Mouse (Mus musculus) liver, adult (tissue): Measurements from ENCODE around the gene Kat2b.
"Not testable (repeated sequence)": the region's sequence is repeated elsewhere in the genome, so short reads cannot be mapped to it uniquely, and the experiment has no call there.

Experiments
- GATA4 ChIP-seq: IDR thresholded peaks from 2 replicates; pipeline ENCODE4 v1.6.1; 2014; ENCODE audit warnings: mild to moderate bottlenecking, low read length; ENCODE audit not compliant: insufficient replicate concordance

Kat2b gene

GRCm38 (mm10) chr17:53566161-53566918, at the start of gene Kat2b:
Kat2b (plus strand) TSS chr17:53566861.
- TF ChIP-seq GATA4, result no peak

- TF ChIP-seq GATA4, result no peak
These were observed 47.3 kb upstream of the Kat2b start for GRCm38 (mm10) chr17:53519364-53519763.

- TF ChIP-seq GATA4, result no peak
These were observed 46.2 kb upstream of the Kat2b start for GRCm38 (mm10) chr17:53520509-53520908.

GRCm38 (mm10) chr17:53528034-53528433, 38.6 kb upstream of the Kat2b start:
- TF ChIP-seq GATA4, result no peak

- TF ChIP-seq GATA4, result no peak
These were observed 35.5 kb upstream of the Kat2b start for GRCm38 (mm10) chr17:53531160-53531559.

- peak; percentile 47; the same call in 1 of the 2 replicates for TF ChIP-seq GATA4
These were observed 34.2 kb upstream of the Kat2b start for GRCm38 (mm10) chr17:53532425-53532824.

- TF ChIP-seq GATA4, result not testable (repeated sequence)
These were observed 27.3 kb upstream of the Kat2b start, which contains the start of gene Pp2d1 for GRCm38 (mm10) chr17:53539351-53539750. Pp2d1 (minus strand) TSS chr17:53539451.

- no peak for TF ChIP-seq GATA4
These were observed 24.1 kb upstream of the Kat2b start for GRCm38 (mm10) chr17:53542536-53542935.

GRCm38 (mm10) chr17:53543591-53544324, 22.9 kb upstream of the Kat2b start:
- no peak for TF ChIP-seq GATA4

- TF ChIP-seq GATA4, result no peak
These were observed 15.1 kb upstream of the Kat2b start for GRCm38 (mm10) chr17:53551306-53552299.

- no peak for TF ChIP-seq GATA4
These were observed 12.6 kb upstream of the Kat2b start for GRCm38 (mm10) chr17:53554088-53554487.

- TF ChIP-seq GATA4, result no peak
These were observed 11.8 kb upstream of the Kat2b start for GRCm38 (mm10) chr17:53554813-53555212.

GRCm38 (mm10) chr17:53557443-53557842, 9.2 kb upstream of the Kat2b start:
- TF ChIP-seq GATA4, result no peak

GRCm38 (mm10) chr17:53559646-53560045, 7.0 kb upstream of the Kat2b start:
- TF ChIP-seq GATA4, result no peak

GRCm38 (mm10) chr17:53561458-53562029, 5.1 kb upstream of the Kat2b start:
- TF ChIP-seq GATA4, result no peak
